Mouse (Mus musculus) cerebellum, adult 2 months (tissue): Measurements from ENCODE around the gene Fryl.

Source experiments
- CTCF ChIP-seq: fragments of 200-500 bp; IDR thresholded peaks from 2 replicates; pipeline ENCODE4 v1.5.1; 2011; ENCODE audit warnings: low read depth, mild to moderate bottlenecking, control low read depth, low read length, moderate library complexity, borderline replicate concordance; ENCODE audit not compliant: insufficient read depth
- POLR2A ChIP-seq: fragments of 200-500 bp; IDR thresholded peaks from 2 replicates; pipeline ENCODE4 v1.6.1; 2011; ENCODE audit warnings: low read length, control low read depth, borderline replicate concordance; ENCODE audit not compliant: insufficient read depth

- no peak for TF ChIP-seq POLR2A
- no peak for TF ChIP-seq CTCF
Observed at GRCm38 (mm10) chr5:73092236-73092635, 164.2 kb downstream of the Fryl start.
